Mouse (Mus musculus) splenic B cell, adult 2 months (primary cell): ENCODE measurements around the gene Foxb1.

ENCODE experiments used
- DNase-seq: peaks from one replicate; pipeline ENCODE4 v3.0.0-alpha.2; 2011; ENCODE audit warnings: low read depth, low spot score
- H3K27me3 ChIP-seq: 2 replicates; pipeline ENCODE4 v1.6.1; 2012; ENCODE audit warnings: mild to moderate bottlenecking, low read length, moderate library complexity, mixed read lengths; ENCODE audit not compliant: control insufficient read depth, poor library complexity, insufficient read depth, severe bottlenecking
- H3K36me3 ChIP-seq: 2 replicates; pipeline ENCODE4 v1.6.1; 2012; ENCODE audit warnings: mild to moderate bottlenecking, low read length, moderate library complexity, mixed read lengths; ENCODE audit not compliant: control insufficient read depth, poor library complexity, insufficient read depth, severe bottlenecking

Foxb1 gene

GRCm38 (mm10) chr9:69760371-69761301, at the start of gene Foxb1:
Foxb1 (minus strand) TSS chr9:69760940.
- no peaks in the 10 kb centered on the region for H3K36me3 ChIP-seq
- no peaks in the 10 kb centered on the region; the same call in 1 of the 2 replicates for H3K27me3 ChIP-seq
- no peak for DNase-seq

- DNase-seq: no peak
- Histone ChIP-seq H3K27me3 (no peaks in the 10 kb centered on the region), H3K36me3 (no peaks in the 10 kb centered on the region)
Observed at GRCm38 (mm10) chr9:69790562-69790961, 29.8 kb upstream of the Foxb1 start.

- no peak for DNase-seq
- H3K27me3 ChIP-seq: no peaks in the 10 kb centered on the region
- H3K36me3 ChIP-seq: no peaks in the 10 kb centered on the region
Observed at GRCm38 (mm10) chr9:69779996-69780395, 19.3 kb upstream of the Foxb1 start.

GRCm38 (mm10) chr9:69769949-69770585, 9.3 kb upstream of the Foxb1 start:
- Histone ChIP-seq H3K36me3 (no peaks in the 10 kb centered on the region), H3K27me3 (0 out of 2 replicates have a peak, but pooled peaks cover 2% of the 10 kb centered on the region)
- DNase-seq: no peak

GRCm38 (mm10) chr9:69769091-69769948, 8.6 kb upstream of the Foxb1 start:
- no peak for DNase-seq
- H3K27me3 ChIP-seq: 0 out of 2 replicates have a peak, but pooled peaks cover 2% of the 10 kb centered on the region
- no peaks in the 10 kb centered on the region for H3K36me3 ChIP-seq

- Histone ChIP-seq H3K36me3 (no peaks in the 10 kb centered on the region), H3K27me3 (0 out of 2 replicates have a peak, but pooled peaks cover 2% of the 10 kb centered on the region)
- DNase-seq: no peak
Observed at GRCm38 (mm10) chr9:69768136-69768875, 7.6 kb upstream of the Foxb1 start.

GRCm38 (mm10) chr9:69767421-69767820, 6.7 kb upstream of the Foxb1 start:
- Histone ChIP-seq H3K36me3 (no peaks in the 10 kb centered on the region), H3K27me3 (0 out of 2 replicates have a peak, but pooled peaks cover 2% of the 10 kb centered on the region)
- DNase-seq: no peak

GRCm38 (mm10) chr9:69766936-69767335, 6.2 kb upstream of the Foxb1 start:
- 0 out of 2 replicates have a peak, but pooled peaks cover 2% of the 10 kb centered on the region for H3K27me3 ChIP-seq
- no peaks in the 10 kb centered on the region for H3K36me3 ChIP-seq
- no peak for DNase-seq

- 0 out of 2 replicates have a peak, but pooled peaks cover 2% of the 10 kb centered on the region for H3K27me3 ChIP-seq
- H3K36me3 ChIP-seq: no peaks in the 10 kb centered on the region
- DNase-seq: no peak
Observed at GRCm38 (mm10) chr9:69766301-69766700, 5.6 kb upstream of the Foxb1 start.

- Histone ChIP-seq H3K36me3 (no peaks in the 10 kb centered on the region), H3K27me3 (0 out of 2 replicates have a peak, but pooled peaks cover 2% of the 10 kb centered on the region)
- no peak for DNase-seq
Observed at GRCm38 (mm10) chr9:69765483-69766050, 4.8 kb upstream of the Foxb1 start.

- H3K27me3 ChIP-seq: 0 out of 2 replicates have a peak, but pooled peaks cover 2% of the 10 kb centered on the region
- no peaks in the 10 kb centered on the region for H3K36me3 ChIP-seq
- no peak for DNase-seq
Observed at GRCm38 (mm10) chr9:69764586-69765482, 4.1 kb upstream of the Foxb1 start.

- no peak for DNase-seq
- Histone ChIP-seq H3K36me3 (no peaks in the 10 kb centered on the region), H3K27me3 (0 out of 2 replicates have a peak, but pooled peaks cover 2% of the 10 kb centered on the region)
Observed at GRCm38 (mm10) chr9:69763681-69764585, 3.2 kb upstream of the Foxb1 start.
